ENCODE assay signal across 10 mouse cellular contexts in the genomic region with DNA sequence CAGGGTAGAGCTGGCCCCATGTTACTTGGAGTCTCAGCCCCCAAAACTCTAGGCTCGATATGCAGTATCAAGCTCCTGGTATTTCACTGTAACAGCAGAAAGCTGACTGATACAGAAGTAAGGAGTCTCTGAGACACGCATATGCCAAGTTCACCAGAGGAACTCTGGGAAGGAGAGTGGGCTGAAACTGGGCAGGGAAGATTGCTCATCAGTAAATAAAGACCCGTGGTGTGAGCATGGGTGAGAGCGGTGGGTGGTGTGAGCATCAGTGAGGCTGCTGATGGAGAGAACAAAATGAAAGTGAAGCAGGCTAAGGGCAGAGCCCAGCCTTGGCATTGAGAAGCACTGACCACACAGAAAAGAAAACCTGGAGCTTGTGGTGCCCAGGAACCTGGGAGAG.
"Had no signal": no experiment of that assay in that cellular context is flagged by ENCODE, and none has a peak within 500 bp of the region (broad histone marks: within the 10 kb centered on the region; RNA-seq: fewer than 3 reads in every experiment).

No protein-coding gene starts in this region.

- DNase-seq: kidney, adult 2 months; kidney, postnatal 25 days; layer of hippocampus, adult 9-11 months; liver, embryonic 13.5 days; lung, adult 2 months; lung, postnatal 14 days; lung, postnatal 4 days; midbrain, embryonic 14.5 days; spleen, adult 18-20 months; thymus, postnatal 25 days had no signal
